ENCODE assay signal across 9 mouse cellular contexts in the genomic region with DNA sequence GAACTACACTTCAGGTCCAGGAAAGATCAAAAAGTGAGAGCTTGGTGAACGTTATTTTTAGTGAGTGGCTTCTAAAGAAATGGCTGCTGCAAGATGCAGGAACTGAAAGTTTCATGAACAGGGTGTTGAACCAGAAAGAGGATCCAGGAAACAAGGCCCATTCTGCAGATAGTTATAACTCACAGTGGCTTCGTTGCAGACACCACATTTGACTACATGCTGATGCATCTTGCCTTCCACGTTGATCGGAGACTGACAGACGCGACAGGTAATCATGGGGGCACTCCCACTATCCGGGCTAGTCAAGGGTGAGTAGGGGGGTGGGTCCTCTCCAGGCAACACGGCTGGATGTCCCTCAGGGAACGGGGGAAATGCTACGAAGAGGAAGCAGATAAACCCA. TPM values are rescaled to one million over a fixed set of nuclear protein-coding genes. Genes with fewer than 3 reads are reported as not detected.
DNase-seq lines count a peak whose midpoint lies in the region; ATAC-seq and TF ChIP-seq lines count a peak whose summit lies in the region.
"Had no signal": no experiment of that assay in that cellular context is flagged by ENCODE, and none has a peak within 500 bp of the region (broad histone marks: within the 10 kb centered on the region; RNA-seq: fewer than 3 reads in every experiment).

No protein-coding gene starts in this region.

- H3K27ac ChIP-seq in heart, adult 2 months, result peak overlapping the region; percentile 97
- H3K27ac ChIP-seq in ES-E14 (ENCODE audit: insufficient read depth, low read depth, low read length, poor library complexity, severe bottlenecking), result peak overlapping the region; percentile 90
- peak overlapping the region; percentile 88 for H3K27ac ChIP-seq in heart, embryonic 16.5 days (ENCODE audit: low read length)
- peak overlapping the region; percentile 96 for H3K27ac ChIP-seq in lung, postnatal 0 days (ENCODE audit: low read length)

- no peak for TF ChIP-seq POLR2A in heart, adult 2 months (IDR thresholded peaks at IDR 0.05; ENCODE audit: insufficient read depth, low read depth, low read length)

- no peaks in the 10 kb centered on the region for H3K9me3 ChIP-seq in ES-E14 (ENCODE audit: control insufficient read depth, insufficient read depth, low read depth, low read length)
- no peaks in the 10 kb centered on the region for H3K9me3 ChIP-seq in heart, embryonic 16.5 days (replicated peaks; ENCODE audit: control insufficient read depth, low read length)
- H3K9me3 ChIP-seq in lung, postnatal 0 days (ENCODE audit: low read length), result no peaks in the 10 kb centered on the region

- peaks cover 2% of the 10 kb centered on the region for H3K36me3 ChIP-seq in heart, adult 2 months (ENCODE audit: control insufficient read depth, insufficient read depth, low read length)
- peaks cover 31% of the 10 kb centered on the region for H3K36me3 ChIP-seq in ES-E14 (ENCODE audit: control insufficient read depth, insufficient read depth, low read length, poor library complexity, severe bottlenecking)
- peaks cover 28% of the 10 kb centered on the region for H3K36me3 ChIP-seq in heart, embryonic 16.5 days (ENCODE audit: control insufficient read depth, insufficient read depth)
- peaks cover 23% of the 10 kb centered on the region; the same call in 1 of the 2 replicates for H3K36me3 ChIP-seq in lung, postnatal 0 days (ENCODE audit: insufficient read depth, low read length)

- peak overlapping the region; percentile 89 for H3K4me2 ChIP-seq in heart, embryonic 16.5 days (ENCODE audit: low read depth, low read length)
- peak overlapping the region; percentile 76 for H3K4me2 ChIP-seq in lung, postnatal 0 days (replicated peaks; ENCODE audit: low read depth, low read length)

- WGBS in heart, adult 2 months, result 6% methylated on average over 10 of the region's 10 CpGs
- 14% methylated on average over 10 of the region's 10 CpGs for WGBS in heart, embryonic 16.5 days
- 12% methylated on average over 10 of the region's 10 CpGs for WGBS in lung, postnatal 0 days

- no peak for ATAC-seq in heart, embryonic 16.5 days (replicated peaks; ENCODE audit: extremely low read depth, insufficient read depth, low FRiP score)
- ATAC-seq in lung, postnatal 0 days, result no peak

- no peak for TF ChIP-seq CTCF in heart, adult 2 months (IDR thresholded peaks at IDR 0.05)
- TF ChIP-seq CTCF in lung, postnatal 0 days (IDR thresholded peaks at IDR 0.05), result no peak

- no peaks in the 10 kb centered on the region for H3K79me2 ChIP-seq in heart, adult 2 months (replicated peaks; ENCODE audit: control insufficient read depth, insufficient read depth, low read length)

- in situ Hi-C loops in ES-E14 (cut with MboI; ENCODE audit: low sequenced_read_pairs in 2 of 2, unreplicated experiment in 2 of 2), result no loop called here

- peaks cover 3% of the 10 kb centered on the region for H3K4me1 ChIP-seq in heart, adult 2 months (ENCODE audit: control insufficient read depth, insufficient read depth, low read length)
- H3K4me1 ChIP-seq in ES-E14 (ENCODE audit: control insufficient read depth in 2 of 2, insufficient read depth in 2 of 2, low read length in 2 of 2, poor library complexity in 1 of 2), result peaks cover 4 to 7% of the 10 kb centered on the region in 2 experiments; a peak in 3 of 4 replicates
- H3K4me1 ChIP-seq in heart, embryonic 16.5 days (ENCODE audit: control insufficient read depth, insufficient read depth, low read length), result peaks cover 21% of the 10 kb centered on the region
- peaks cover 9% of the 10 kb centered on the region; the same call in 1 of the 2 replicates for H3K4me1 ChIP-seq in lung, postnatal 0 days (ENCODE audit: insufficient read depth, low read depth, low read length)

- peak overlapping the region; percentile 88 for H3K9ac ChIP-seq in heart, adult 2 months (ENCODE audit: low read depth, low read length)
- H3K9ac ChIP-seq in ES-E14 (ENCODE audit: insufficient read depth, low read depth, low read length, poor library complexity, severe bottlenecking), result peak overlapping the region; percentile 90
- peak overlapping the region; percentile 99 for H3K9ac ChIP-seq in heart, embryonic 16.5 days (ENCODE audit: low read length)
- peak overlapping the region; percentile 94 for H3K9ac ChIP-seq in lung, postnatal 0 days (replicated peaks; ENCODE audit: low read depth)

- no peaks in the 10 kb centered on the region for H3K27me3 ChIP-seq in heart, adult 2 months (ENCODE audit: control insufficient read depth, insufficient read depth, low read length)
- no peaks in the 10 kb centered on the region for H3K27me3 ChIP-seq in heart, embryonic 16.5 days (ENCODE audit: control insufficient read depth, insufficient read depth, low read length)
- no peaks in the 10 kb centered on the region for H3K27me3 ChIP-seq in lung, postnatal 0 days (replicated peaks; ENCODE audit: insufficient read depth, low read length)
- H3K27me3 ChIP-seq: Patski had no signal

- no peak for DNase-seq in heart, adult 2 months
- DNase-seq in heart, adult 8-10 months (ENCODE audit: low spot score), result no peak
- DNase-seq in ES-E14 (ENCODE audit: low read depth, low spot score), result no peak
- no peak for DNase-seq in lung, postnatal 0 days (ENCODE audit: low spot score)
- peak; percentile 46 for DNase-seq in yolk sac, embryonic 10.5 days (ENCODE audit: low spot score)
- no peak for DNase-seq in cerebellum, postnatal 36 days
- no peak for DNase-seq in gastrocnemius, adult 8-10 months (ENCODE audit: low spot score in 2 of 2)

- no peak for TF ChIP-seq EP300 in heart, adult 2 months (IDR thresholded peaks at IDR 0.05; ENCODE audit: insufficient read depth, low read depth, low read length)
- TF ChIP-seq EP300 in lung, postnatal 0 days (IDR thresholded peaks at IDR 0.05), result no peak

- H3K4me3 ChIP-seq in heart, adult 2 months, result peak overlapping the region; percentile 97
- peak overlapping the region; percentile 77 to 90 for H3K4me3 ChIP-seq in ES-E14 (ENCODE audit: insufficient read depth in 1 of 2, low read depth in 1 of 2, low read length in 2 of 2, poor library complexity in 1 of 2, severe bottlenecking in 1 of 2)
- H3K4me3 ChIP-seq in heart, embryonic 16.5 days (ENCODE audit: low read length), result peak overlapping the region; percentile 100
- peak overlapping the region; percentile 95 for H3K4me3 ChIP-seq in lung, postnatal 0 days (ENCODE audit: low read depth, low read length)

- intact Hi-C loops in heart, adult 2 months (cut with DNase I), result loop anchor here (2.0 to 5.0 kb wide), 2 partner anchors 15 to 123 kb away; a partner anchor contains a TSS

TF ChIP-seq in ES-E14, 5 proteins besides CTCF, POLR2A, EP300 and RAD21:
- TF ChIP-seq ZNF384 (IDR thresholded peaks at IDR 0.05; ENCODE audit: low read depth, low read length), result no peak
- 0 out of 2 replicates have a peak, but pooled peaks have one; percentile 16 for TF ChIP-seq CHD2 (IDR thresholded peaks at IDR 0.05; ENCODE audit: low read depth, low read length)
- no peak for TF ChIP-seq HCFC1 (IDR thresholded peaks at IDR 0.05; ENCODE audit: borderline replicate concordance, insufficient read depth, low read length)
- no peak for TF ChIP-seq MAFK (IDR thresholded peaks at IDR 0.05; ENCODE audit: insufficient read depth, low read depth, low read length)
- no peak for TF ChIP-seq ZC3H11A (IDR thresholded peaks at IDR 0.05; ENCODE audit: borderline replicate concordance, low read depth, low read length)
TF ChIP-seq in ES-E14: peak in this region for 1.

RNA-seq across cellular contexts. Expression of a gene that starts 0.7 kb away (rescaled TPM):
- 10 to 100 TPM; 18.6 to 27.8 TPM for total RNA-seq in heart, adult 2 months (2021)
- 30.5 and 54.4 TPM in 2 replicates for polyA plus RNA-seq in heart, adult 2 months (2012; rRNA removed)
- 10 to 100 TPM; 19.3 to 24.5 (median 20.6) TPM for total RNA-seq in heart, adult 8-10 months (2022)
- 19.4 and 42.3 TPM in 2 replicates for total RNA-seq in ES-E14 (2012; rRNA removed)
- polyA plus RNA-seq in heart, embryonic 16.5 days (2015; fragmentation: Nextera tagmentation; extraction: Ambion mirVana), result 32.5 and 37.9 TPM in 2 replicates
- 52.0 and 52.3 TPM in 2 replicates for polyA plus RNA-seq in lung, postnatal 0 days (2015; fragmentation: Nextera tagmentation; extraction: Ambion mirVana)
- total RNA-seq in gastrocnemius, adult 8-10 months (2022), result 10 to 100 TPM; 12.4 to 19.8 (median 18.4) TPM

RNA-seq across cellular contexts. Expression of a gene that starts 0.9 kb away (rescaled TPM):
- total RNA-seq in heart, adult 2 months (2021), result 10 to 100 TPM; 14.4 to 18.1 TPM
- 17.2 and 25.4 TPM in 2 replicates for polyA plus RNA-seq in heart, adult 2 months (2012; rRNA removed)
- total RNA-seq in heart, adult 8-10 months (2022), result 10 to 100 TPM in 1 of 4 experiments, 1 to 10 TPM in 3; 8.0 to 10.9 (median 9.3) TPM
- total RNA-seq in ES-E14 (2012; rRNA removed), result 74.8 and 115 TPM in 2 replicates
- polyA plus RNA-seq in heart, embryonic 16.5 days (2015; fragmentation: Nextera tagmentation; extraction: Ambion mirVana), result 32.0 and 36.9 TPM in 2 replicates
- polyA plus RNA-seq in lung, postnatal 0 days (2015; fragmentation: Nextera tagmentation; extraction: Ambion mirVana), result 74.6 and 76.8 TPM in 2 replicates
- 1 to 10 TPM; 2.2 to 4.4 (median 3.2) TPM for total RNA-seq in gastrocnemius, adult 8-10 months (2022)

RNA-seq across cellular contexts. Expression of a gene that starts 5.2 kb away (rescaled TPM):
- total RNA-seq in heart, adult 2 months (2021), result 10 to 100 TPM; 23.2 to 27.4 TPM
- 18.8 and 31.6 TPM in 2 replicates for polyA plus RNA-seq in heart, adult 2 months (2012; rRNA removed)
- total RNA-seq in heart, adult 8-10 months (2022), result 10 to 100 TPM; 23.1 to 33.8 (median 26.7) TPM
- 127 and 205 TPM in 2 replicates for total RNA-seq in ES-E14 (2012; rRNA removed)
- polyA plus RNA-seq in heart, embryonic 16.5 days (2015; fragmentation: Nextera tagmentation; extraction: Ambion mirVana), result 118 and 126 TPM in 2 replicates
- 52.4 and 61.2 TPM in 2 replicates for polyA plus RNA-seq in lung, postnatal 0 days (2015; fragmentation: Nextera tagmentation; extraction: Ambion mirVana)
- 10 to 100 TPM; 30.8 to 35.9 (median 33.3) TPM for total RNA-seq in gastrocnemius, adult 8-10 months (2022)

RNA-seq across cellular contexts. Expression of a gene that starts 5.3 kb away (rescaled TPM):
- total RNA-seq in heart, adult 2 months (2021), result 10 to 100 TPM; 67.8 to 70.5 TPM
- polyA plus RNA-seq in heart, adult 2 months (2012; rRNA removed), result 84.2 and 89.0 TPM in 2 replicates
- total RNA-seq in heart, adult 8-10 months (2022), result 10 to 100 TPM; 53.6 to 75.8 (median 70.5) TPM
- total RNA-seq in ES-E14 (2012; rRNA removed), result 19.1 and 34.9 TPM in 2 replicates
- 134 and 141 TPM in 2 replicates for polyA plus RNA-seq in heart, embryonic 16.5 days (2015; fragmentation: Nextera tagmentation; extraction: Ambion mirVana)
- 96.7 and 102 TPM in 2 replicates for polyA plus RNA-seq in lung, postnatal 0 days (2015; fragmentation: Nextera tagmentation; extraction: Ambion mirVana)
- 10 to 100 TPM; 42.4 to 63.1 (median 48.7) TPM for total RNA-seq in gastrocnemius, adult 8-10 months (2022)

RNA-seq across cellular contexts. Expression of a gene that starts 14.4 kb away (rescaled TPM):
- total RNA-seq in heart, adult 2 months (2021), result 10 to 100 TPM; 11.3 to 12.1 TPM
- 13.4 and 23.4 TPM in 2 replicates for polyA plus RNA-seq in heart, adult 2 months (2012; rRNA removed)
- 10 to 100 TPM in 2 of 4 experiments, 1 to 10 TPM in 2; 6.8 to 12.3 (median 9.5) TPM for total RNA-seq in heart, adult 8-10 months (2022)
- 25.4 and 26.2 TPM in 2 replicates for total RNA-seq in ES-E14 (2012; rRNA removed)
- polyA plus RNA-seq in heart, embryonic 16.5 days (2015; fragmentation: Nextera tagmentation; extraction: Ambion mirVana), result not detected in 2 replicates
- not detected in 2 replicates for polyA plus RNA-seq in lung, postnatal 0 days (2015; fragmentation: Nextera tagmentation; extraction: Ambion mirVana)
- 1 to 10 TPM; 2.1 to 5.2 (median 3.3) TPM for total RNA-seq in gastrocnemius, adult 8-10 months (2022)
